Mouse (Mus musculus) spleen, adult 2 months (tissue): ENCODE data around the gene Sptlc2.

Experiments
- CTCF ChIP-seq: fragments of 200-500 bp; IDR thresholded peaks from 2 replicates; pipeline ENCODE4 v1.5.1; 2011; ENCODE audit warnings: mild to moderate bottlenecking, inconsistent platforms; ENCODE audit not compliant: insufficient read depth, insufficient read length, insufficient replicate concordance; ENCODE audit errors: extremely low read depth
- POLR2A ChIP-seq: fragments of 200-500 bp; IDR thresholded peaks from 2 replicates; pipeline ENCODE4 v1.6.1; 2011; ENCODE audit warnings: low read depth, low read length, inconsistent platforms

- TF ChIP-seq CTCF: no peak
- TF ChIP-seq POLR2A: no peak
These were observed 19.9 kb upstream of the Sptlc2 start for GRCm38 (mm10) chr12:87407869-87408605.
